Mouse (Mus musculus): Measurements from ENCODE around the gene Vamp2. TPM values are rescaled to one million over a fixed set of nuclear protein-coding genes. Genes with fewer than 3 reads are reported as not detected.

The Vamp2 gene
- polyA plus RNA-seq, 1 experiment from 2014 or later = 100 TPM

GRCm38 (mm10) chr11:69119446-69120155 lies 31.3 kb downstream of the Vamp2 start:
- Histone ChIP-seq H3K9me3 (replicated peaks) (no peaks in the 10 kb centered on the region), H3K4me2 (peak overlapping the region; percentile 90), H3K36me3 (no peaks in the 10 kb centered on the region), H3K27ac (ENCODE audit: poor library complexity, severe bottlenecking) (no peak overlapping the region), H3K9ac (no peak overlapping the region), H3K4me3 (peak overlapping the region; percentile 67), H3K4me1 (replicated peaks) (peaks cover 29% of the 10 kb centered on the region), H3K27me3 (replicated peaks) (no peaks in the 10 kb centered on the region)
- ATAC-seq (ENCODE audit: insufficient number of reproducible peaks, low FRiP score) = no peak
- 37% methylated on average over 14 of the region's 14 CpGs for WGBS

- peak within 1 kb of the TSS; percentile 2; the same call in 1 of the 2 replicates for H3K27ac ChIP-seq (ENCODE audit: poor library complexity, severe bottlenecking)
- no peaks in the 10 kb centered on the region for H3K27me3 ChIP-seq (replicated peaks)
- H3K4me2 ChIP-seq = peak within 1 kb of the TSS; percentile 90
- H3K9me3 ChIP-seq (replicated peaks) = no peaks in the 10 kb centered on the region
- no peaks in the 10 kb centered on the region for H3K36me3 ChIP-seq
- no peak for ATAC-seq (ENCODE audit: insufficient number of reproducible peaks, low FRiP score)
- H3K9ac ChIP-seq = peak within 1 kb of the TSS; percentile 71
- peaks cover 29% of the 10 kb centered on the region for H3K4me1 ChIP-seq (replicated peaks)
- H3K4me3 ChIP-seq = peak within 1 kb of the TSS; percentile 67
- WGBS = 2% methylated on average over 27 of the region's 27 CpGs
These were observed 32.1 kb downstream of the Vamp2 start, which contains the start of gene Hes7 for GRCm38 (mm10) chr11:69120221-69121000. Gene Hes7 (plus strand): TSS chr11:69120404.

GRCm38 (mm10) chr11:69121001-69121740 lies 32.9 kb downstream of the Vamp2 start:
- H3K36me3 ChIP-seq = no peaks in the 10 kb centered on the region
- H3K9me3 ChIP-seq (replicated peaks) = no peaks in the 10 kb centered on the region
- peak overlapping the region; percentile 2; the same call in 1 of the 2 replicates for H3K27ac ChIP-seq (ENCODE audit: poor library complexity, severe bottlenecking)
- peak overlapping the region; percentile 90 for H3K4me2 ChIP-seq
- peak overlapping the region; percentile 71 for H3K9ac ChIP-seq
- peaks cover 36% of the 10 kb centered on the region for H3K4me1 ChIP-seq (replicated peaks)
- under 1% methylated on average over 33 of the region's 33 CpGs for WGBS
- H3K4me3 ChIP-seq = peak overlapping the region; percentile 67
- no peaks in the 10 kb centered on the region for H3K27me3 ChIP-seq (replicated peaks)
- ATAC-seq (ENCODE audit: insufficient number of reproducible peaks, low FRiP score) = no peak

GRCm38 (mm10) chr11:69121741-69122335 lies 33.5 kb downstream of the Vamp2 start:
- no peak; the same call in 1 of the 2 replicates for ATAC-seq (ENCODE audit: insufficient number of reproducible peaks, low FRiP score)
- H3K4me3 ChIP-seq = peak overlapping the region; percentile 67
- H3K27ac ChIP-seq (ENCODE audit: poor library complexity, severe bottlenecking) = peak overlapping the region; percentile 88
- peaks cover 1% of the 10 kb centered on the region; the same call in 1 of the 2 replicates for H3K27me3 ChIP-seq (replicated peaks)
- peak overlapping the region; percentile 71 for H3K9ac ChIP-seq
- no peaks in the 10 kb centered on the region for H3K36me3 ChIP-seq
- WGBS = 1% methylated on average over 31 of the region's 32 CpGs
- peak overlapping the region; percentile 90 for H3K4me2 ChIP-seq
- H3K4me1 ChIP-seq (replicated peaks) = peaks cover 41% of the 10 kb centered on the region
- H3K9me3 ChIP-seq (replicated peaks) = no peaks in the 10 kb centered on the region

GRCm38 (mm10) chr11:69122336-69122951 lies 34.2 kb downstream of the Vamp2 start, which contains the start of gene 9130213A22Rik:
Gene 9130213A22Rik (minus strand): TSS chr11:69122589.
- peaks cover 44% of the 10 kb centered on the region for H3K4me1 ChIP-seq (replicated peaks)

GRCm38 (mm10) chr11:69123056-69123692 lies 34.9 kb downstream of the Vamp2 start:
- Histone ChIP-seq H3K4me3 (peak overlapping the region; percentile 67), H3K36me3 (no peaks in the 10 kb centered on the region), H3K27ac (ENCODE audit: poor library complexity, severe bottlenecking) (peak overlapping the region; percentile 88), H3K9ac (peak overlapping the region; percentile 71), H3K27me3 (replicated peaks) (peaks cover 6% of the 10 kb centered on the region; the same call in 1 of the 2 replicates), H3K9me3 (replicated peaks) (no peaks in the 10 kb centered on the region), H3K4me1 (replicated peaks) (peaks cover 48% of the 10 kb centered on the region), H3K4me2 (peak overlapping the region; percentile 90)
- under 1% methylated on average over 29 of the region's 29 CpGs for WGBS
- no peak; the same call in 1 of the 2 replicates for ATAC-seq (ENCODE audit: insufficient number of reproducible peaks, low FRiP score)

More at GRCm38 (mm10) chr11:69122336-69122951, 34.2 kb downstream of the Vamp2 start, which contains the start of gene 9130213A22Rik:
- H3K9ac ChIP-seq = peak within 1 kb of the TSS; percentile 71
- H3K4me2 ChIP-seq = peak within 1 kb of the TSS; percentile 90
- H3K9me3 ChIP-seq (replicated peaks) = no peaks in the 10 kb centered on the region
- H3K36me3 ChIP-seq = no peaks in the 10 kb centered on the region
- peaks cover 6% of the 10 kb centered on the region; the same call in 1 of the 2 replicates for H3K27me3 ChIP-seq (replicated peaks)
- peak within 1 kb of the TSS; percentile 88 for H3K27ac ChIP-seq (ENCODE audit: poor library complexity, severe bottlenecking)
- under 1% methylated on average over 56 of the region's 66 CpGs for WGBS
- ATAC-seq (ENCODE audit: insufficient number of reproducible peaks, low FRiP score) = peak; percentile 70
- peak within 1 kb of the TSS; percentile 67 for H3K4me3 ChIP-seq

GRCm38 (mm10) chr11:69123693-69124497 lies 35.6 kb downstream of the Vamp2 start:
- H3K9me3 ChIP-seq (replicated peaks) = no peaks in the 10 kb centered on the region
- H3K4me2 ChIP-seq = peak overlapping the region; percentile 90
- H3K27ac ChIP-seq (ENCODE audit: poor library complexity, severe bottlenecking) = peak overlapping the region; percentile 88
- H3K4me3 ChIP-seq = peak overlapping the region; percentile 67
- H3K27me3 ChIP-seq (replicated peaks) = peaks cover 6% of the 10 kb centered on the region; the same call in 1 of the 2 replicates
- peak; percentile 59 for ATAC-seq (ENCODE audit: insufficient number of reproducible peaks, low FRiP score)
- H3K9ac ChIP-seq = peak overlapping the region; percentile 63
- under 1% methylated on average over 31 of the region's 31 CpGs for WGBS
- peaks cover 47% of the 10 kb centered on the region for H3K4me1 ChIP-seq (replicated peaks)
- no peaks in the 10 kb centered on the region for H3K36me3 ChIP-seq

GRCm38 (mm10) chr11:69124498-69124847 lies 36.2 kb downstream of the Vamp2 start:
- Histone ChIP-seq H3K4me2 (no peak overlapping the region), H3K27me3 (replicated peaks) (peaks cover 10% of the 10 kb centered on the region; the same call in 1 of the 2 replicates), H3K27ac (ENCODE audit: poor library complexity, severe bottlenecking) (no peak overlapping the region), H3K4me3 (peak overlapping the region; percentile 67; the same call in 1 of the 2 replicates), H3K36me3 (no peaks in the 10 kb centered on the region), H3K9me3 (replicated peaks) (no peaks in the 10 kb centered on the region), H3K9ac (no peak overlapping the region), H3K4me1 (replicated peaks) (peaks cover 41% of the 10 kb centered on the region)
- 0 out of 2 replicates have a peak, but pooled peaks have one; percentile 26 for ATAC-seq (ENCODE audit: insufficient number of reproducible peaks, low FRiP score)
- WGBS = 0% methylated on average over 3 of the region's 3 CpGs
